Mouse (Mus musculus) brain, embryonic 14.5 days (tissue): ENCODE measurements around the gene Tfpt. TPM values are rescaled to one million over a fixed set of nuclear protein-coding genes. Genes with fewer than 3 reads are reported as not detected.
A peak's percentile ranks its signal among the peaks of the same experiment; 100 is the strongest.

Source experiments
- DNase-seq: peaks from one replicate; pipeline ENCODE4 v3.0.0-alpha.2; 2011; ENCODE audit warnings: low read depth
- CTCF ChIP-seq: fragments of 200-500 bp; IDR thresholded peaks from 2 replicates; pipeline ENCODE4 v1.5.1; 2012; ENCODE audit warnings: inconsistent platforms, mild to moderate bottlenecking, moderate library complexity, borderline replicate concordance; ENCODE audit not compliant: insufficient read depth, insufficient read length; ENCODE audit errors: extremely low read depth
- POLR2A ChIP-seq: fragments of 200-500 bp; IDR thresholded peaks from 2 replicates; pipeline ENCODE4 v1.6.1; 2012; ENCODE audit warnings: mild to moderate bottlenecking, inconsistent platforms, borderline replicate concordance; ENCODE audit not compliant: poor library complexity, insufficient read depth, insufficient read length, severe bottlenecking; ENCODE audit errors: extremely low read depth
- polyA plus RNA-seq: library from polyadenylated mRNA; depleted of rRNA; stranded (reverse); fragments of >200 nt; gene quantifications from 2 replicates; pipeline ENCODE4 v1.2.3, GENCODE M21; 2012

Gene Tfpt
- polyA plus RNA-seq, 1 experiment, result 27.6 TPM

- no peak for DNase-seq
- no peak for TF ChIP-seq POLR2A
- no peak for TF ChIP-seq CTCF
Measured at GRCm38 (mm10) chr7:3646641-3647040, 16.9 kb upstream of the Tfpt start.

DNA sequence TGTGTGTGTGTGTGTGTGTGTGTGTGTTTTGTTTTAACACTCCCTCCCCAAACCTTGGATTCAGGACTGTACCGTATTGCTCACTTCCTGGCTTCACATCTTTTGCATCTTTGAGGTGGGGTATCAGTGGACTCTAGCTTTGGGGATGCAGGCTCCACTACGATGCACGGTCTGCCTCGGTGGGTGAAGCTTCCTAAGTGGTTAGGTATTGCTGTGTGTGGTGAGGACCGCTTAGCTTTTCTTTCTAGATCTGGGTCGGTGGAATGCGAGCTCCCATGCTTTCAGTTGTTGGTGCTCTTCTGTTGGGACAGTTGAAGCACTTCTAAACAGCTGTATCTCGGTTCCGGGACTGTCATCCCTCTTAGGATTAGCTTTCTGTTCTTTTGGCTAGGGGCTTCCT is 16.5 kb upstream of the Tfpt start:
- TF ChIP-seq CTCF (no peak), POLR2A (no peak)
- no peak for DNase-seq

- no peak for DNase-seq
- TF ChIP-seq CTCF (no peak), POLR2A (no peak)
Measured at GRCm38 (mm10) chr7:3645488-3646025, 15.8 kb upstream of the Tfpt start.

- TF ChIP-seq POLR2A, result peak; percentile 83; the same call in 1 of the 2 replicates
- TF ChIP-seq CTCF, result no peak
- peak; percentile 100 for DNase-seq
Measured at GRCm38 (mm10) chr7:3644672-3645487, 15.2 kb upstream of the Tfpt start, which contains the start of gene Cnot3. TSS of gene Cnot3 (plus strand) at chr7:3645268.

GRCm38 (mm10) chr7:3644348-3644671 is 14.6 kb upstream of the Tfpt start:
- no peak for DNase-seq
- TF ChIP-seq POLR2A, result no peak
- no peak for TF ChIP-seq CTCF

GRCm38 (mm10) chr7:3643843-3644242 is 14.1 kb upstream of the Tfpt start:
- no peak for DNase-seq

GRCm38 (mm10) chr7:3643412-3643811 is 13.7 kb upstream of the Tfpt start:
- DNase-seq, result no peak

More at GRCm38 (mm10) chr7:3643843-3644242, 14.1 kb upstream of the Tfpt start:
- TF ChIP-seq CTCF, result no peak
- no peak for TF ChIP-seq POLR2A

DNA sequence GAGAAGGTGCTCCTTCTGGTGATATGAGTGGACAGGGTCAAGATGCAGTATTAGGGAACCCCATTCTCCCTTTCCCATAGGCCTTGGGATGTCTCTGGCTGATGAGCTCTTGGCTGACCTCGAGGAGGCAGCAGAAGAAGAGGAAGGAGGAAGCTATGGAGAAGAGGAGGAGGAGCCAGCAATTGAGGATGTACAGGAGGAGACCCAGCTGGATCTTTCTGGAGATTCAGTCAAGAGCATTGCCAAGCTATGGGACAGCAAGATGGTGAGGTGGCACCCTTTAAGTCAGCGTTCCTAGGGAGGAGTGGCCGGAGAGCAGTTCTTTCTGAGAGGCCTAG is 718 bp upstream of the Tfpt start:
- no peak for DNase-seq
- TF ChIP-seq CTCF (no peak), POLR2A (no peak)

More at GRCm38 (mm10) chr7:3643412-3643811, 13.7 kb upstream of the Tfpt start:
- TF ChIP-seq POLR2A (no peak), CTCF (no peak)

GRCm38 (mm10) chr7:3629030-3629429 is 699 bp downstream of the Tfpt start:
- no peak for DNase-seq

DNA sequence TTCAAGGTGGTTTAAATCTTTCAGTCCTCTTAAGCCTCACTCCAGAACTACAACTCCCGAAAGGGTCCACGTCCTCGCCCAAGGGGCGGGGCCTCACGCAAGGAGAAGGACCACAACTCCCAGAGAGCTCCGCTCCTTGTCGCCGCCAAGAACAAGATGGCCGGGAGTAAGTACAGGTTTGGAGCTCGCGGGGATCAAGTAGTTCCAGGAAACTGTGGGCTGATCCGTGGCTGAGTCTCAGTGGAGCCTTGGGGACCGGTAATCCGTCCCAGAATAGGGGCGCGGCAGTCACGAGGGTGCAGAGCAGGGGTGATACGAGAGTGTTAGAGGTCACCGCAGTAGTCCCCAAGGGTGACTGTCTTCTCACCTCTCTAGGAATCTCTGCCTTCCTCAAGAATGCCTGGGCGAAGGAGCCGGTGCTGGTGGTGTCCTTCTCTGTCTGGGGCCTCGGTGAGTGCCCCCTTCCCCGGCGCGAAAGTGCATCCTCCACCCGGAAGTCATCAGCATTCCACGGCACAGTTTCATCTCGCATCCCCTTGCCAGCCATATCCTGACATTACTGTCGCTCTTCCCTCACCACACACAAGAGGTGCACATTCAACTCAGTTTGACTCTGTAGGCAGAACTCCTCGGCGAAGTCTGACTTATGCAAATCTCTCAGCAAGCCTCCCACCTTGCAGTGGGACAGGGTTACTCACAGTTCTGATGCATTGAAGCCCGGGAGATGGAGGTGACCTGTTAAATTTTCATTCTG is 12.3 kb downstream of the Tfpt start, which contains the start of gene Ndufa3:
Ndufa3 (plus strand) TSS at position 132 of the 754 bp plus-strand sequence.
- peak; percentile 98 for DNase-seq
- TF ChIP-seq CTCF (no peak), POLR2A (peak; percentile 34; the same call in 1 of the 2 replicates)

More at GRCm38 (mm10) chr7:3629030-3629429, 699 bp downstream of the Tfpt start:
- no peak for TF ChIP-seq CTCF
- no peak for TF ChIP-seq POLR2A
